ENCODE assay signal across 14 mouse cellular contexts in the genomic region with DNA sequence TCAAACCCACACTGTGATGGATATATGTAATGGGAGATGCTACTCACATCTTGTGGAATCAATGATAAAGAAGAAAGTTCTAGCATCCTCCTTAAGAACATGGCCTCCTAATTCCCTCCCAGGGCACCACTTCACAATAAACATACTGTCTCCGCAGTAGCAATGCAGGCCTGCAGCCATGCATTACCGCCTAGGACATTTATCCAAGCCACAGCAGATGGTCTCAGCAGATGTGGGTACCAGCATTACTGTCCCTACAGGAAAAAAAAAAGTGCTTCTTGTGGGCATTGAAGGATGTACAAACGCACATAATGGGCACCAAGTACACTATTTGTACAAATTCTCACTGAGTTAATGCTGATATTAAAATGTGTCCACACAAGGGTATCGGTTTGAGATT.
"Had no signal": no experiment of that assay in that cellular context is flagged by ENCODE, and none has a peak within 500 bp of the region (broad histone marks: within the 10 kb centered on the region; RNA-seq: fewer than 3 reads in every experiment).

No protein-coding gene starts in this region.

- H3K4me3 ChIP-seq: liver, embryonic 13.5 days; midbrain, embryonic 15.5 days; stomach, embryonic 15.5 days had no signal

- H3K4me1 ChIP-seq: liver, embryonic 13.5 days; stomach, embryonic 15.5 days had no signal

- H3K9me3 ChIP-seq: liver, embryonic 13.5 days; midbrain, embryonic 15.5 days; stomach, embryonic 15.5 days had no signal

- H3K27ac ChIP-seq: liver, embryonic 13.5 days; midbrain, embryonic 15.5 days; stomach, embryonic 15.5 days had no signal

- H3K36me3 ChIP-seq: liver, embryonic 13.5 days; midbrain, embryonic 15.5 days; stomach, embryonic 15.5 days had no signal

- H3K9ac ChIP-seq: liver, embryonic 13.5 days; midbrain, embryonic 15.5 days; stomach, embryonic 15.5 days had no signal

- H3K27me3 ChIP-seq: liver, embryonic 13.5 days; stomach, embryonic 15.5 days had no signal

- H3K4me2 ChIP-seq: liver, embryonic 13.5 days; midbrain, embryonic 11.5 days; midbrain, embryonic 15.5 days; stomach, embryonic 15.5 days had no signal

- ATAC-seq: midbrain, embryonic 15.5 days had no signal

- DNase-seq: kidney, adult 18-20 months; kidney, adult 9 months; kidney, postnatal 14 days; kidney, postnatal 4 days; liver, embryonic 13.5 days; lung, adult 2 months; lung, postnatal 14 days; lung, postnatal 4 days; right cerebral cortex, postnatal 25 days; spleen, adult 18-20 months; thymus, postnatal 25 days had no signal
